Mouse (Mus musculus) gastrocnemius, postnatal 25 days (tissue): ENCODE data around the gene Fstl4. TPM values are rescaled to one million over a fixed set of nuclear protein-coding genes. Genes with fewer than 3 reads are reported as not detected.

ENCODE experiments used
- DNase-seq: peaks from one replicate; pipeline ENCODE4 v3.0.0; 2022
- total RNA-seq, 2 experiments: library from RNA; stranded (reverse); gene quantifications; 1 replicate in 1 of 2; 2 replicates in 1 of 2; pipeline ENCODE4 v1.2.3; 2021

Fstl4 gene
- total RNA-seq, 2 experiments from 2014 or later: 0.05 TPM; not detected in 1

GRCm38 (mm10) chr11:52773073-52773472 is 8.6 kb downstream of the Fstl4 start:
- no peak for DNase-seq

- no peak for DNase-seq
Observed at GRCm38 (mm10) chr11:52775291-52775690, 10.9 kb downstream of the Fstl4 start.

- DNase-seq: no peak
Observed at GRCm38 (mm10) chr11:52782426-52782825, 18.0 kb downstream of the Fstl4 start.

GRCm38 (mm10) chr11:52794331-52794730 is 29.9 kb downstream of the Fstl4 start:
- no peak for DNase-seq

GRCm38 (mm10) chr11:52809542-52809941 is 45.1 kb downstream of the Fstl4 start:
- no peak for DNase-seq

GRCm38 (mm10) chr11:52816004-52816403 is 51.6 kb downstream of the Fstl4 start:
- no peak for DNase-seq

GRCm38 (mm10) chr11:52820336-52820905 is 56.0 kb downstream of the Fstl4 start:
- DNase-seq: no peak

- DNase-seq: no peak
Observed at GRCm38 (mm10) chr11:52826591-52826990, 62.2 kb downstream of the Fstl4 start.

GRCm38 (mm10) chr11:52831631-52832310 is 67.3 kb downstream of the Fstl4 start:
- DNase-seq: no peak

- DNase-seq: no peak
Observed at GRCm38 (mm10) chr11:52832311-52832675, 67.9 kb downstream of the Fstl4 start.

- DNase-seq: no peak
Observed at GRCm38 (mm10) chr11:52848691-52849090, 84.3 kb downstream of the Fstl4 start.

- DNase-seq: no peak
Observed at GRCm38 (mm10) chr11:52850071-52850470, 85.6 kb downstream of the Fstl4 start.

GRCm38 (mm10) chr11:52872846-52873512 is 108.5 kb downstream of the Fstl4 start:
- no peak for DNase-seq

GRCm38 (mm10) chr11:52875916-52876765 is 111.7 kb downstream of the Fstl4 start:
- DNase-seq: no peak

GRCm38 (mm10) chr11:52877662-52878061 is 113.2 kb downstream of the Fstl4 start:
- DNase-seq: no peak

GRCm38 (mm10) chr11:52879958-52880357 is 115.5 kb downstream of the Fstl4 start:
- DNase-seq: no peak

GRCm38 (mm10) chr11:52886559-52887303 is 122.3 kb downstream of the Fstl4 start:
- DNase-seq: no peak

GRCm38 (mm10) chr11:52888150-52888549 is 123.7 kb downstream of the Fstl4 start:
- no peak for DNase-seq

- DNase-seq: no peak
Observed at GRCm38 (mm10) chr11:52889527-52889926, 125.1 kb downstream of the Fstl4 start.

- DNase-seq: no peak
Observed at GRCm38 (mm10) chr11:52890156-52890555, 125.7 kb downstream of the Fstl4 start.

- no peak for DNase-seq
Observed at GRCm38 (mm10) chr11:52904101-52904500, 139.7 kb downstream of the Fstl4 start.

GRCm38 (mm10) chr11:52910788-52911187 is 146.4 kb downstream of the Fstl4 start:
- no peak for DNase-seq
